Mouse (Mus musculus): ENCODE data around the gene Rtl10. TPM values are rescaled to one million over a fixed set of nuclear protein-coding genes. Genes with fewer than 3 reads are reported as not detected.

The Rtl10 gene
- total RNA-seq, 2 experiments from 2014 or later: 4.0 to 7.1 TPM

- no peak for DNase-seq
Measured at GRCm38 (mm10) chr16:18547891-18548290, 49.2 kb downstream of the Rtl10 start.

Other genes starting within 250 kb of the Rtl10 start
- gene Gm49776, start 240.6 kb upstream of the Rtl10 start, total RNA-seq (2021): not detected
- 10 to 100 TPM; 26.8 to 41.9 TPM for gene Dgcr8, start 209.7 kb upstream of the Rtl10 start, total RNA-seq (2021)
- gene Tango2, start 150.8 kb upstream of the Rtl10 start, total RNA-seq (2021): 10 to 100 TPM; 32.8 to 37.0 TPM
- gene Arvcf, start 150.7 kb upstream of the Rtl10 start, total RNA-seq (2021): 10 to 100 TPM; 29.4 to 39.2 TPM
- gene Txnrd2, start 72.5 kb upstream of the Rtl10 start, total RNA-seq (2021): 10 to 100 TPM; 61.5 to 62.8 TPM
- 100 to 1,000 TPM; 131 to 148 TPM for gene Comt, start 72.0 kb upstream of the Rtl10 start, total RNA-seq (2021)
- 1 to 10 TPM; 6.3 to 7.7 TPM for gene Gnb1l, start 188 bp upstream of the Rtl10 start, total RNA-seq (2021)
- 1 to 10 TPM; 1.2 to 9.1 TPM for gene Tbx1, start 91.8 kb downstream of the Rtl10 start, total RNA-seq (2021)
- gene Gp1bb, start 123.5 kb downstream of the Rtl10 start, total RNA-seq (2021): 1 to 10 TPM; 1.1 to 1.4 TPM
- 1 to 10 TPM; 2.5 to 4.8 TPM for gene Gm49601, start 127.5 kb downstream of the Rtl10 start, total RNA-seq (2021)
- 10 to 100 TPM; 14.2 to 24.3 TPM for gene Sept5, start 131.1 kb downstream of the Rtl10 start, total RNA-seq (2021)